Mouse (Mus musculus): ENCODE measurements around the gene Dis3l2. TPM values are rescaled to one million over a fixed set of nuclear protein-coding genes. Genes with fewer than 3 reads are reported as not detected.
A peak's percentile ranks its signal among the peaks of the same experiment; 100 is the strongest.

Gene Dis3l2
- polyA plus RNA-seq, 1 experiment from 2014 or later, result 30.0 TPM

- Histone ChIP-seq H3K9ac (no peak overlapping the region), H3K4me3 (ENCODE audit: low read depth, low read length) (no peak overlapping the region), H3K4me1 (ENCODE audit: insufficient read depth) (no peaks in the 10 kb centered on the region), H3K9me3 (ENCODE audit: low read depth, low read length) (no peaks in the 10 kb centered on the region), H3K27me3 (ENCODE audit: insufficient read depth, low read length) (no peaks in the 10 kb centered on the region), H3K27ac (ENCODE audit: low read depth) (no peak overlapping the region), H3K4me2 (no peak overlapping the region), H3K36me3 (ENCODE audit: insufficient read depth) (no peaks in the 10 kb centered on the region)
- 71% methylated on average over 4 of the region's 4 CpGs for WGBS
- DNase-seq (peak; percentile 42), ATAC-seq (ENCODE audit: insufficient read depth) (peak; percentile 38; the same call in 1 of the 2 replicates)
- no peak for TF ChIP-seq CTCF (IDR thresholded peaks at IDR 0.05; ENCODE audit: low read depth)
Observed at GRCm38 (mm10) chr1:86931606-86932379, 228.2 kb downstream of the Dis3l2 start.

- Histone ChIP-seq H3K36me3 (ENCODE audit: insufficient read depth) (no peaks in the 10 kb centered on the region), H3K27ac (ENCODE audit: low read depth) (no peak overlapping the region), H3K4me1 (ENCODE audit: insufficient read depth) (no peaks in the 10 kb centered on the region), H3K9ac (no peak overlapping the region), H3K9me3 (ENCODE audit: low read depth, low read length) (no peaks in the 10 kb centered on the region), H3K4me3 (ENCODE audit: low read depth, low read length) (no peak overlapping the region), H3K27me3 (ENCODE audit: insufficient read depth, low read length) (no peaks in the 10 kb centered on the region), H3K4me2 (no peak overlapping the region)
- ATAC-seq (ENCODE audit: insufficient read depth) (no peak), DNase-seq (peak; percentile 43)
- WGBS, result 61% methylated on average over 4 of the region's 4 CpGs
- 0 out of 2 replicates have a peak, but pooled peaks have one; percentile 8 for TF ChIP-seq CTCF (IDR thresholded peaks at IDR 0.05; ENCODE audit: low read depth)
Observed at GRCm38 (mm10) chr1:86932810-86933209, 229.2 kb downstream of the Dis3l2 start.

GRCm38 (mm10) chr1:86933656-86934055 is 230.0 kb downstream of the Dis3l2 start:
- Histone ChIP-seq H3K9ac (no peak overlapping the region), H3K27me3 (ENCODE audit: insufficient read depth, low read length) (no peaks in the 10 kb centered on the region), H3K9me3 (ENCODE audit: low read depth, low read length) (no peaks in the 10 kb centered on the region), H3K4me2 (no peak overlapping the region), H3K36me3 (ENCODE audit: insufficient read depth) (no peaks in the 10 kb centered on the region), H3K4me1 (ENCODE audit: insufficient read depth) (no peaks in the 10 kb centered on the region), H3K27ac (ENCODE audit: low read depth) (no peak overlapping the region), H3K4me3 (ENCODE audit: low read depth, low read length) (no peak overlapping the region)
- DNase-seq (no peak), ATAC-seq (ENCODE audit: insufficient read depth) (no peak)
- TF ChIP-seq CTCF (IDR thresholded peaks at IDR 0.05; ENCODE audit: low read depth), result no peak
- WGBS, result 77% methylated on average over 1 of the region's 1 CpGs

GRCm38 (mm10) chr1:86951501-86952205 is 248.0 kb downstream of the Dis3l2 start:
- H3K27me3 ChIP-seq (ENCODE audit: insufficient read depth, low read length), result no peaks in the 10 kb centered on the region
- H3K27ac ChIP-seq (ENCODE audit: low read depth), result no peak overlapping the region
- no peaks in the 10 kb centered on the region for H3K4me1 ChIP-seq (ENCODE audit: insufficient read depth)
- TF ChIP-seq CTCF (IDR thresholded peaks at IDR 0.05; ENCODE audit: low read depth), result no peak
- H3K9ac ChIP-seq, result no peak overlapping the region
- DNase-seq (no peak), ATAC-seq (ENCODE audit: insufficient read depth) (no peak)
- H3K4me2 ChIP-seq, result no peak overlapping the region
- H3K36me3 ChIP-seq (ENCODE audit: insufficient read depth), result no peaks in the 10 kb centered on the region
- H3K4me3 ChIP-seq (ENCODE audit: low read depth, low read length), result no peak overlapping the region
- H3K9me3 ChIP-seq (ENCODE audit: low read depth, low read length), result no peaks in the 10 kb centered on the region
- 76% methylated on average over 5 of the region's 5 CpGs for WGBS

GRCm38 (mm10) chr1:86955801-86956200 is 252.2 kb downstream of the Dis3l2 start:
- no peak for DNase-seq
- Histone ChIP-seq H3K4me2 (no peak overlapping the region), H3K36me3 (ENCODE audit: insufficient read depth) (peaks cover 1% of the 10 kb centered on the region; the same call in 1 of the 2 replicates), H3K27me3 (ENCODE audit: insufficient read depth, low read length) (no peaks in the 10 kb centered on the region), H3K9me3 (ENCODE audit: low read depth, low read length) (no peaks in the 10 kb centered on the region), H3K4me3 (ENCODE audit: low read depth, low read length) (no peak overlapping the region), H3K4me1 (ENCODE audit: insufficient read depth) (no peaks in the 10 kb centered on the region), H3K9ac (no peak overlapping the region), H3K27ac (ENCODE audit: low read depth) (no peak overlapping the region)
- TF ChIP-seq CTCF (IDR thresholded peaks at IDR 0.05; ENCODE audit: low read depth), result no peak
- no peak for ATAC-seq (ENCODE audit: insufficient read depth)

- DNase-seq (peak; percentile 47), ATAC-seq (ENCODE audit: insufficient read depth) (no peak)
- Histone ChIP-seq H3K36me3 (ENCODE audit: insufficient read depth) (0 out of 2 replicates have a peak, but pooled peaks cover 2% of the 10 kb centered on the region), H3K4me1 (ENCODE audit: insufficient read depth) (no peaks in the 10 kb centered on the region), H3K4me3 (ENCODE audit: low read depth, low read length) (no peak overlapping the region), H3K27ac (ENCODE audit: low read depth) (no peak overlapping the region), H3K4me2 (no peak overlapping the region), H3K9me3 (ENCODE audit: low read depth, low read length) (no peaks in the 10 kb centered on the region), H3K27me3 (ENCODE audit: insufficient read depth, low read length) (no peaks in the 10 kb centered on the region), H3K9ac (no peak overlapping the region)
- 53% methylated on average over 6 of the region's 6 CpGs for WGBS
- peak; percentile 42 for TF ChIP-seq CTCF (IDR thresholded peaks at IDR 0.05; ENCODE audit: low read depth)
Observed at GRCm38 (mm10) chr1:86968261-86968964, 264.8 kb downstream of the Dis3l2 start.
